Mouse (Mus musculus): Measurements from ENCODE around the gene Slc4a4.

- TF ChIP-seq CTCF (IDR thresholded peaks at IDR 0.05; ENCODE audit: insufficient read depth, low read depth, low read length) (no peak), POLR2A (IDR thresholded peaks at IDR 0.05; ENCODE audit: insufficient read depth, low read depth, low read length) (no peak)
Measured at GRCm38 (mm10) chr5:88889326-88889725, 2.7 kb downstream of the Slc4a4 start.

Data from olfactory bulb, adult 2 months (tissue).